Mouse (Mus musculus): ENCODE results near the gene Fam181b.

Fam181b gene

GRCm38 (mm10) chr7:93079785-93080730 is at the start of gene Fam181b:
Gene Fam181b (plus strand): TSS chr7:93079865.
- peak; percentile 46 for DNase-seq (ENCODE audit: low spot score)

- DNase-seq (ENCODE audit: low spot score): no peak
Observed at GRCm38 (mm10) chr7:93037763-93038471, 41.7 kb upstream of the Fam181b start.

- no peak for DNase-seq (ENCODE audit: low spot score)
Observed at GRCm38 (mm10) chr7:93038472-93038828, 41.2 kb upstream of the Fam181b start.

GRCm38 (mm10) chr7:93039542-93039941 is 40.1 kb upstream of the Fam181b start:
- DNase-seq (ENCODE audit: low spot score): no peak

- no peak for DNase-seq (ENCODE audit: low spot score)
Observed at GRCm38 (mm10) chr7:93044359-93044758, 35.3 kb upstream of the Fam181b start.

- no peak for DNase-seq (ENCODE audit: low spot score)
Observed at GRCm38 (mm10) chr7:93044788-93045187, 34.9 kb upstream of the Fam181b start.

- DNase-seq (ENCODE audit: low spot score): no peak
Observed at GRCm38 (mm10) chr7:93060831-93061230, 18.8 kb upstream of the Fam181b start.

- DNase-seq (ENCODE audit: low spot score): no peak
Observed at GRCm38 (mm10) chr7:93061747-93062146, 17.9 kb upstream of the Fam181b start.

- DNase-seq (ENCODE audit: low spot score): no peak
Observed at GRCm38 (mm10) chr7:93062189-93062588, 17.5 kb upstream of the Fam181b start.

GRCm38 (mm10) chr7:93067464-93068015 is 12.1 kb upstream of the Fam181b start:
- DNase-seq (ENCODE audit: low spot score): no peak

GRCm38 (mm10) chr7:93076435-93076960 is 3.2 kb upstream of the Fam181b start:
- no peak for DNase-seq (ENCODE audit: low spot score)

- no peak for DNase-seq (ENCODE audit: low spot score)
Observed at GRCm38 (mm10) chr7:93079420-93079784, 263 bp upstream of the Fam181b start.

GRCm38 (mm10) chr7:93080731-93081430 is 1.2 kb downstream of the Fam181b start:
- no peak for DNase-seq (ENCODE audit: low spot score)

- peak; percentile 67 for DNase-seq (ENCODE audit: low spot score)
Observed at GRCm38 (mm10) chr7:93093371-93094058, 13.8 kb downstream of the Fam181b start.

GRCm38 (mm10) chr7:93095511-93095910 is 15.8 kb downstream of the Fam181b start:
- DNase-seq (ENCODE audit: low spot score): peak; percentile 21

GRCm38 (mm10) chr7:93104776-93105340 is 25.2 kb downstream of the Fam181b start:
- DNase-seq (ENCODE audit: low spot score): no peak

GRCm38 (mm10) chr7:93110370-93110965 is 30.8 kb downstream of the Fam181b start:
- no peak for DNase-seq (ENCODE audit: low spot score)

- DNase-seq (ENCODE audit: low spot score): no peak
Observed at GRCm38 (mm10) chr7:93111056-93111455, 31.4 kb downstream of the Fam181b start.

GRCm38 (mm10) chr7:93117561-93117960 is 37.9 kb downstream of the Fam181b start:
- no peak for DNase-seq (ENCODE audit: low spot score)

- no peak for DNase-seq (ENCODE audit: low spot score)
Observed at GRCm38 (mm10) chr7:93123936-93124335, 44.3 kb downstream of the Fam181b start.

Measured in ovary, postnatal 14 days (tissue).